Mouse (Mus musculus): ENCODE data around the gene Dnaic2. TPM values are rescaled to one million over a fixed set of nuclear protein-coding genes. Genes with fewer than 3 reads are reported as not detected.

Dnaic2 gene
- total and polyA plus RNA-seq, 3 experiments: 0.59 to 0.93 (median 0.83) TPM

- peak overlapping the region in 2 of 3 experiments; percentile 35 to 60 for H3K4me3 ChIP-seq (replicated peaks in 1 of 3; ENCODE audit: low read depth in 2 of 3, low read length in 2 of 3, poor library complexity in 1 of 3)
- peaks cover 5 to 45% of the 10 kb centered on the region in 2 experiments for H3K4me1 ChIP-seq (ENCODE audit: control insufficient read depth in 1 of 2, insufficient read depth in 2 of 2)
- no peak for TF ChIP-seq UBTF (IDR thresholded peaks at IDR 0.05; ENCODE audit: low read depth, low read length)
- peak; percentile 33; the same call in 1 of the 2 replicates for TF ChIP-seq CHD2 (IDR thresholded peaks at IDR 0.05; ENCODE audit: low read length)
- 0 out of 2 replicates have a peak, but pooled peaks have one; percentile 2 for TF ChIP-seq TCF12 (IDR thresholded peaks at IDR 0.05; ENCODE audit: low read depth, low read length)
- peak; percentile 20; the same call in 1 of the 2 replicates for TF ChIP-seq POLR2A (IDR thresholded peaks at IDR 0.05; ENCODE audit: low read depth, low read length)
- H3K36me3 ChIP-seq (replicated peaks in 1 of 2; ENCODE audit: control insufficient read depth in 1 of 2, insufficient read depth in 1 of 2, low read length in 1 of 2): peaks cover 0 to 37% of the 10 kb centered on the region in 2 experiments
- no peaks in the 10 kb centered on the region for H3K9me3 ChIP-seq (replicated peaks; ENCODE audit: low read length)
- H3K4me2 ChIP-seq (ENCODE audit: insufficient read depth, low read depth, poor library complexity, severe bottlenecking): no peak overlapping the region
- DNase-seq (ENCODE audit: extremely low read depth): peak; percentile 97
- no peaks in the 10 kb centered on the region for H3K27me3 ChIP-seq (replicated peaks)
- in situ Hi-C loops (cut with MboI; ENCODE audit: low pct_ligation_motif_present, low pct_unique_long_range_greater_than_20kb, low sequenced_read_pairs): no loop called here
- dilution Hi-C loops (cut with MboI; ENCODE audit: extremely low pct_ligation_motif_present, extremely low pct_unique_long_range_greater_than_20kb, low sequenced_read_pairs): no loop called here
- peak overlapping the region; percentile 5; the same call in 1 of the 2 replicates for H3K27ac ChIP-seq (ENCODE audit: insufficient read depth, low read depth)
- H3K79me2 ChIP-seq (replicated peaks; ENCODE audit: control insufficient read depth, extremely low read depth, insufficient read depth, poor library complexity, severe bottlenecking): no peaks in the 10 kb centered on the region
- H3K9ac ChIP-seq (ENCODE audit: insufficient read depth, low read depth): no peak overlapping the region
Observed at GRCm38 (mm10) chr11:114683722-114684621, 43.2 kb upstream of the Dnaic2 start.

GRCm38 (mm10) chr11:114684627-114685373 lies 42.4 kb upstream of the Dnaic2 start:
- no peak overlapping the region for H3K4me2 ChIP-seq (ENCODE audit: insufficient read depth, low read depth, poor library complexity, severe bottlenecking)
- DNase-seq (ENCODE audit: extremely low read depth): no peak
- in situ Hi-C loops (cut with MboI; ENCODE audit: low pct_ligation_motif_present, low pct_unique_long_range_greater_than_20kb, low sequenced_read_pairs) (no loop called here), dilution Hi-C loops (cut with MboI; ENCODE audit: extremely low pct_ligation_motif_present, extremely low pct_unique_long_range_greater_than_20kb, low sequenced_read_pairs) (no loop called here)
- H3K79me2 ChIP-seq (replicated peaks; ENCODE audit: control insufficient read depth, extremely low read depth, insufficient read depth, poor library complexity, severe bottlenecking): no peaks in the 10 kb centered on the region
- H3K9ac ChIP-seq (ENCODE audit: insufficient read depth, low read depth): no peak overlapping the region
- H3K4me3 ChIP-seq (replicated peaks in 1 of 3; ENCODE audit: low read depth in 2 of 3, low read length in 2 of 3, poor library complexity in 1 of 3): peak overlapping the region in 2 of 3 experiments; percentile 6 to 27
- no peaks in the 10 kb centered on the region for H3K9me3 ChIP-seq (replicated peaks; ENCODE audit: low read length)
- no peak overlapping the region for H3K27ac ChIP-seq (ENCODE audit: insufficient read depth, low read depth)
- peaks cover 5 to 45% of the 10 kb centered on the region in 2 experiments for H3K4me1 ChIP-seq (ENCODE audit: control insufficient read depth in 1 of 2, insufficient read depth in 2 of 2)
- TF ChIP-seq HCFC1 (IDR thresholded peaks at IDR 0.05; ENCODE audit: low read depth, low read length): no peak
- TF ChIP-seq MAX (IDR thresholded peaks at IDR 0.05; ENCODE audit: low read length): no peak
- TF ChIP-seq ETS1 (conservative IDR thresholded peaks at IDR 0.05; ENCODE audit: low read depth, low read length): peak; percentile 48; the same call in 1 of the 2 replicates
- no peak for TF ChIP-seq ELF1 (IDR thresholded peaks at IDR 0.05; ENCODE audit: low read depth, low read length)
- peak; percentile 71 for TF ChIP-seq ZKSCAN1 (IDR thresholded peaks at IDR 0.05; ENCODE audit: borderline replicate concordance, low read depth, low read length)
- peak; percentile 50 for TF ChIP-seq BHLHE40 (IDR thresholded peaks at IDR 0.05; ENCODE audit: low read depth, low read length)
- no peak for TF ChIP-seq ZC3H11A (IDR thresholded peaks at IDR 0.05; ENCODE audit: low read depth, low read length)
- TF ChIP-seq CHD2 (IDR thresholded peaks at IDR 0.05; ENCODE audit: low read length): peak; percentile 31; the same call in 1 of the 2 replicates
- peaks cover 0 to 30% of the 10 kb centered on the region in 2 experiments for H3K36me3 ChIP-seq (replicated peaks in 1 of 2; ENCODE audit: control insufficient read depth in 1 of 2, insufficient read depth in 1 of 2, low read length in 1 of 2)
- no peaks in the 10 kb centered on the region for H3K27me3 ChIP-seq (replicated peaks)
